In genomic region chr7:72169320-72169719, GRCm38 (mm10) we compare ENCODE assay signal across 25 mouse cellular contexts.
"Had no signal": no experiment of that assay in that cellular context is flagged by ENCODE, and none has a peak within 500 bp of the region (broad histone marks: within the 10 kb centered on the region; RNA-seq: fewer than 3 reads in every experiment).

No protein-coding gene starts in this region.

- H3K27me3 ChIP-seq: heart, embryonic 13.5 days; heart, embryonic 15.5 days; hindbrain, embryonic 13.5 days; hindbrain, embryonic 15.5 days; kidney, embryonic 15.5 days; limb, embryonic 13.5 days; limb, embryonic 15.5 days had no signal

- DNase-seq: gastrocnemius, postnatal 14 days; gastrocnemius, postnatal 36 days; heart, adult 11 months; heart, adult 2 months; heart, postnatal 14 days; heart, postnatal 36 days; kidney, adult 11 months; kidney, adult 2 months; kidney, adult 9 months; kidney, postnatal 14 days; kidney, postnatal 36 days; layer of hippocampus, adult 9-11 months; layer of hippocampus, postnatal 36 days; left cerebral cortex, postnatal 4 days had no signal

- H3K36me3 ChIP-seq: heart, embryonic 13.5 days; heart, embryonic 15.5 days; hindbrain, embryonic 13.5 days; hindbrain, embryonic 15.5 days; kidney, embryonic 15.5 days; limb, embryonic 13.5 days; limb, embryonic 15.5 days had no signal

- H3K4me2 ChIP-seq: heart, embryonic 11.5 days; heart, embryonic 13.5 days; heart, embryonic 15.5 days; hindbrain, embryonic 13.5 days; hindbrain, embryonic 15.5 days; kidney, embryonic 15.5 days; limb, embryonic 13.5 days; limb, embryonic 15.5 days had no signal

- ATAC-seq: hindbrain, postnatal 0 days; intestine, embryonic 16.5 days had no signal

- H3K9ac ChIP-seq: heart, embryonic 13.5 days; heart, embryonic 15.5 days; hindbrain, embryonic 13.5 days; hindbrain, embryonic 15.5 days; kidney, embryonic 15.5 days; limb, embryonic 13.5 days; limb, embryonic 15.5 days had no signal

- H3K4me3 ChIP-seq: heart, adult 2 months; heart, embryonic 13.5 days; heart, embryonic 15.5 days; hindbrain, embryonic 13.5 days; hindbrain, embryonic 15.5 days; kidney, embryonic 15.5 days; limb, embryonic 13.5 days; limb, embryonic 15.5 days had no signal

- H3K4me1 ChIP-seq: heart, embryonic 13.5 days; heart, embryonic 15.5 days; hindbrain, embryonic 13.5 days; hindbrain, embryonic 15.5 days; kidney, embryonic 15.5 days; limb, embryonic 15.5 days had no signal

- H3K9me3 ChIP-seq: heart, embryonic 13.5 days; heart, embryonic 15.5 days; hindbrain, embryonic 13.5 days; hindbrain, embryonic 15.5 days; kidney, embryonic 15.5 days; limb, embryonic 13.5 days; limb, embryonic 15.5 days had no signal

- H3K27ac ChIP-seq: heart, adult 2 months; heart, embryonic 13.5 days; heart, embryonic 15.5 days; hindbrain, embryonic 13.5 days; hindbrain, embryonic 15.5 days; hindbrain, postnatal 0 days; kidney, embryonic 15.5 days; kidney, postnatal 0 days; limb, embryonic 13.5 days; limb, embryonic 15.5 days had no signal
